ENCODE assay signal across 13 mouse cellular contexts in genomic region chr8:120343582-120343981, GRCm38 (mm10).
DNase-seq lines count a peak whose midpoint lies in the region; ATAC-seq and TF ChIP-seq lines count a peak whose summit lies in the region.
"Had no signal": no experiment of that assay in that cellular context is flagged by ENCODE, and none has a peak within 500 bp of the region (broad histone marks: within the 10 kb centered on the region; RNA-seq: fewer than 3 reads in every experiment).

No protein-coding gene starts in this region.

- no peak for DNase-seq in neural tube, embryonic 10.5 days (ENCODE audit: extremely low spot score, low spot score)
- no peak for DNase-seq in urinary bladder, adult 18-20 months (ENCODE audit: low spot score in 2 of 2)
- DNase-seq in adrenal gland, postnatal 36 days, result no peak
- DNase-seq in layer of hippocampus, adult 11-12 months (ENCODE audit: low spot score), result no peak
- DNase-seq: adrenal gland, adult 2 months; embryo, embryonic 11 days; heart, postnatal 36 days; right cerebral cortex, postnatal 25 days had no signal

- no peak overlapping the region for H3K4me3 ChIP-seq in neural tube, embryonic 12.5 days
- H3K4me3 ChIP-seq in olfactory bulb, adult 2 months (ENCODE audit: insufficient read depth, low read depth, low read length), result no peak overlapping the region
- H3K4me3 ChIP-seq: kidney, embryonic 15.5 days had no signal

- no peak for TF ChIP-seq POLR2A in olfactory bulb, adult 2 months (IDR thresholded peaks at IDR 0.05; ENCODE audit: insufficient read depth, low read depth, low read length)

- no peaks in the 10 kb centered on the region for H3K27me3 ChIP-seq in neural tube, embryonic 12.5 days (replicated peaks)
- H3K27me3 ChIP-seq: kidney, embryonic 15.5 days had no signal

- TF ChIP-seq CTCF in olfactory bulb, adult 2 months (IDR thresholded peaks at IDR 0.05; ENCODE audit: insufficient read depth, low read depth, low read length), result no peak

- peaks cover 90% of the 10 kb centered on the region for H3K4me1 ChIP-seq in neural tube, embryonic 12.5 days
- H3K4me1 ChIP-seq in olfactory bulb, adult 2 months (ENCODE audit: control insufficient read depth, insufficient read depth, low read length), result peaks cover 85% of the 10 kb centered on the region

- peak overlapping the region; percentile 66; the same call in 1 of the 2 replicates for H3K27ac ChIP-seq in neural tube, embryonic 12.5 days
- peak overlapping the region; percentile 6; the same call in 1 of the 2 replicates for H3K27ac ChIP-seq in olfactory bulb, adult 2 months (ENCODE audit: insufficient read depth, low read depth, low read length)

- no peak overlapping the region for H3K9ac ChIP-seq in neural tube, embryonic 12.5 days
- H3K9ac ChIP-seq: kidney, embryonic 15.5 days had no signal

- ATAC-seq in neural tube, embryonic 12.5 days (ENCODE audit: low FRiP score, low read depth), result no peak
- peak; percentile 16 to 42; a peak in 2 of 4 replicates for ATAC-seq in hematopoietic stem cell, adult 5-6 weeks (replicated peaks in 1 of 2; ENCODE audit: insufficient read depth in 1 of 2, low FRiP score in 2 of 2, low TSS enrichment in 1 of 2, low read depth in 1 of 2, poor library complexity in 2 of 2, severe bottlenecking in 2 of 2)
- 0 out of 2 replicates have a peak, but pooled peaks have one; percentile 19 for ATAC-seq in megakaryocyte-erythroid progenitor cell, adult 5-6 weeks (replicated peaks; ENCODE audit: low FRiP score, low TSS enrichment, poor library complexity, severe bottlenecking)

- no peaks in the 10 kb centered on the region for H3K36me3 ChIP-seq in neural tube, embryonic 12.5 days
- H3K36me3 ChIP-seq: kidney, embryonic 15.5 days had no signal

- 59% methylated on average over 12 of the region's 12 CpGs for WGBS in neural tube, embryonic 12.5 days
- 21% methylated on average over 12 of the region's 12 CpGs for WGBS in olfactory bulb, adult 2 months

- H3K9me3 ChIP-seq in neural tube, embryonic 12.5 days, result no peaks in the 10 kb centered on the region
- H3K9me3 ChIP-seq: kidney, embryonic 15.5 days had no signal

- H3K4me2 ChIP-seq in neural tube, embryonic 12.5 days (replicated peaks), result peak overlapping the region; percentile 6; the same call in 1 of the 2 replicates
